Comparison of ENCODE assay signal across 8 mouse cellular contexts in genomic region chr5:25222752-25223702, GRCm38 (mm10). TPM values are rescaled to one million over a fixed set of nuclear protein-coding genes. Genes with fewer than 3 reads are reported as not detected.
DNase-seq lines count a peak whose midpoint lies in the region; ATAC-seq and TF ChIP-seq lines count a peak whose summit lies in the region.

Gene E130116L18Rik, minus strand, starts transcription at chr5:25223153.

- H3K36me3 ChIP-seq in intestine, embryonic 14.5 days (ENCODE audit: control insufficient read depth, insufficient read depth, low read length): no peaks in the 10 kb centered on the region

- H3K4me3 ChIP-seq in cortical plate, adult 2 months (ENCODE audit: insufficient read depth, low read length): peak within 1 kb of the TSS; percentile 50
- peak within 1 kb of the TSS; percentile 65 for H3K4me3 ChIP-seq in intestine, embryonic 14.5 days (ENCODE audit: low read depth, low read length)

- ATAC-seq in intestine, embryonic 14.5 days (replicated peaks; ENCODE audit: low FRiP score, low TSS enrichment, low read depth): peak; percentile 98
- peak; percentile 99 for ATAC-seq in megakaryocyte progenitor cell, adult 5-6 weeks (replicated peaks; ENCODE audit: poor library complexity)

- no peaks in the 10 kb centered on the region for H3K9me3 ChIP-seq in intestine, embryonic 14.5 days (ENCODE audit: control insufficient read depth, low read length)

- WGBS in intestine, embryonic 14.5 days: 3% methylated on average over 72 of the region's 72 CpGs

- peaks cover 2% of the 10 kb centered on the region; the same call in 1 of the 2 replicates for H3K4me1 ChIP-seq in cortical plate, adult 2 months (ENCODE audit: control insufficient read depth, insufficient read depth, low read length)
- peaks cover 8% of the 10 kb centered on the region for H3K4me1 ChIP-seq in intestine, embryonic 14.5 days (replicated peaks; ENCODE audit: control insufficient read depth, insufficient read depth, low read length)

- no peak for TF ChIP-seq CTCF in cortical plate, adult 2 months (IDR thresholded peaks at IDR 0.05; ENCODE audit: extremely low read depth, insufficient read depth, low read length)

- H3K4me2 ChIP-seq in intestine, embryonic 14.5 days (ENCODE audit: low read length): peak within 1 kb of the TSS; percentile 75

- peak; percentile 78 for DNase-seq in adipocyte (ENCODE audit: low spot score)
- peak; percentile 83 for DNase-seq in gastrocnemius, postnatal 25 days
- peak; percentile 97 for DNase-seq in intestine, embryonic 14.5 days (ENCODE audit: low spot score)
- peak; percentile 86 to 95 for DNase-seq in left cerebral cortex, postnatal 10 days (ENCODE audit: extremely low spot score in 1 of 2, low spot score in 2 of 2)
- peak; percentile 94 for DNase-seq in right cerebral cortex, postnatal 10 days (ENCODE audit: low spot score in 2 of 2)
- DNase-seq in urinary bladder, postnatal 14 days (ENCODE audit: low spot score): peak; percentile 85

- intact Hi-C loops in left cerebral cortex, postnatal 10 days (cut with DNase I): no loop called here

- peak within 1 kb of the TSS; percentile 94 for H3K27ac ChIP-seq in cortical plate, adult 2 months (ENCODE audit: insufficient read depth, low read length)
- peak within 1 kb of the TSS; percentile 86 for H3K27ac ChIP-seq in intestine, embryonic 14.5 days (ENCODE audit: low read depth)

- H3K9ac ChIP-seq in intestine, embryonic 14.5 days (ENCODE audit: low read length): peak within 1 kb of the TSS; percentile 82

- H3K27me3 ChIP-seq in intestine, embryonic 14.5 days (replicated peaks; ENCODE audit: control insufficient read depth, insufficient read depth, low read length): no peaks in the 10 kb centered on the region

- TF ChIP-seq POLR2A in cortical plate, adult 2 months (IDR thresholded peaks at IDR 0.05; ENCODE audit: extremely low read depth, insufficient read depth, low read length): peak; percentile 63; the same call in 1 of the 2 replicates

RNA-seq across cellular contexts. Expression of gene E130116L18Rik, which starts in this region (rescaled TPM):
- polyA plus RNA-seq in cortical plate, adult 2 months (2012; rRNA removed): not detected in 2 replicates
- not detected for total RNA-seq in gastrocnemius, postnatal 25 days (2021)
- polyA plus RNA-seq in intestine, embryonic 14.5 days (2014; fragmentation: Nextera tagmentation; extraction: Ambion mirVana): not detected in 2 replicates
- total RNA-seq in left cerebral cortex, postnatal 10 days (2021): not detected
- not detected in 2 replicates for total RNA-seq in megakaryocyte progenitor cell, adult 5-6 weeks (2015)
- not detected in 2 replicates for total RNA-seq in megakaryocyte progenitor cell, adult 5-6 weeks (2017)

Comparison
In these comparisons a context has a peak if more than half of its experiments do, and no peak if none do; other contexts are left out.
1. Peak in every context shown above with its lines: DNase-seq, ATAC-seq, H3K4me3 ChIP-seq and H3K27ac ChIP-seq.
2. Peak in DNase-seq in gastrocnemius, postnatal 25 days; RNA of the gene not detected or under 1 TPM.
3. Peak in DNase-seq, ATAC-seq, H3K4me3 ChIP-seq, H3K27ac ChIP-seq, H3K9ac ChIP-seq and H3K4me2 ChIP-seq in intestine, embryonic 14.5 days; RNA of the gene not detected or under 1 TPM.
4. Peak in DNase-seq in left cerebral cortex, postnatal 10 days; RNA of the gene not detected or under 1 TPM.
5. Peak in ATAC-seq in megakaryocyte progenitor cell, adult 5-6 weeks; RNA of the gene not detected or under 1 TPM.